Mouse (Mus musculus) frontal cortex, postnatal 36 days (tissue): Measurements from ENCODE around the gene Jsrp1.
"Not testable (repeated sequence)": the region's sequence is repeated elsewhere in the genome, so short reads cannot be mapped to it uniquely, and the experiment has no call there.

Experiments used
- DNase-seq, 2 experiments: peaks; one replicate each; pipeline ENCODE4 v3.0.0; 2022; ENCODE audit warnings: low spot score in 2 of 2

The Jsrp1 gene

GRCm38 (mm10) chr10:80832818-80833217 is 19.5 kb upstream of the Jsrp1 start:
- no peak for DNase-seq

- DNase-seq, result no peak
These were observed 17.8 kb upstream of the Jsrp1 start for GRCm38 (mm10) chr10:80831136-80831535.

- no peak for DNase-seq
These were observed 16.3 kb upstream of the Jsrp1 start for GRCm38 (mm10) chr10:80829359-80830278.

- not testable (repeated sequence) for DNase-seq
These were observed 15.3 kb upstream of the Jsrp1 start for GRCm38 (mm10) chr10:80828587-80828986.

GRCm38 (mm10) chr10:80827870-80828420 is 14.6 kb upstream of the Jsrp1 start:
- no peak for DNase-seq

- DNase-seq, result no peak
These were observed 14.0 kb upstream of the Jsrp1 start for GRCm38 (mm10) chr10:80827063-80827869.

- peak; percentile 99 to 100 for DNase-seq
These were observed 13.1 kb upstream of the Jsrp1 start, which contains the start of gene Oaz1 for GRCm38 (mm10) chr10:80826151-80827062. TSS of gene Oaz1 (plus strand) at chr10:80826656.

- no peak for DNase-seq
These were observed 11.5 kb upstream of the Jsrp1 start for GRCm38 (mm10) chr10:80824827-80825226.

- no peak for DNase-seq
These were observed 10.7 kb upstream of the Jsrp1 start for GRCm38 (mm10) chr10:80823847-80824643.

- no peak for DNase-seq
These were observed 10.0 kb upstream of the Jsrp1 start for GRCm38 (mm10) chr10:80823316-80823715.

GRCm38 (mm10) chr10:80822528-80822927 is 9.2 kb upstream of the Jsrp1 start:
- no peak for DNase-seq

- no peak for DNase-seq
These were observed 8.7 kb upstream of the Jsrp1 start for GRCm38 (mm10) chr10:80821991-80822390.

GRCm38 (mm10) chr10:80819406-80819805 is 6.1 kb upstream of the Jsrp1 start:
- DNase-seq, result no peak

- no peak for DNase-seq
These were observed 5.4 kb upstream of the Jsrp1 start for GRCm38 (mm10) chr10:80818599-80819281.

GRCm38 (mm10) chr10:80817955-80818354 is 4.7 kb upstream of the Jsrp1 start:
- not testable (repeated sequence) for DNase-seq

GRCm38 (mm10) chr10:80817164-80817563 is 3.9 kb upstream of the Jsrp1 start:
- DNase-seq, result no peak

GRCm38 (mm10) chr10:80816303-80816702 is 3.0 kb upstream of the Jsrp1 start:
- DNase-seq, result not testable (repeated sequence)

- DNase-seq, result no peak
These were observed 1.5 kb upstream of the Jsrp1 start for GRCm38 (mm10) chr10:80814800-80815199.

GRCm38 (mm10) chr10:80812391-80813041 is 782 bp downstream of the Jsrp1 start:
- no peak for DNase-seq
